Mouse (Mus musculus) bone marrow macrophage, adult 2 months (primary cell): ENCODE measurements at regions not wholly inside any gene's neighbourhood (a gene's known extent, or its start where the extent isn't known, plus 50 kb on each side); places are given as distances from the start of the nearest gene placed in this dataset.

Source experiments
- H3K27ac ChIP-seq: 2 replicates; pipeline ENCODE4 v1.5.1; 2012; ENCODE audit warnings: low read depth, low read length; ENCODE audit not compliant: insufficient read depth
- H3K4me1 ChIP-seq: 2 replicates; pipeline ENCODE4 v1.6.1; 2012; ENCODE audit warnings: low read length; ENCODE audit not compliant: control insufficient read depth, insufficient read depth
- H3K4me3 ChIP-seq: 2 replicates; pipeline ENCODE4 v1.5.1; 2012; ENCODE audit warnings: mild to moderate bottlenecking, low read length, moderate library complexity; ENCODE audit not compliant: insufficient read depth
- CTCF ChIP-seq: IDR thresholded peaks from 2 replicates; pipeline ENCODE4 v1.5.1; 2012; ENCODE audit warnings: low read depth, mild to moderate bottlenecking, low read length, moderate library complexity
- POLR2A ChIP-seq: IDR thresholded peaks from 2 replicates; pipeline ENCODE4 v1.6.1; 2012; ENCODE audit warnings: mild to moderate bottlenecking, low read depth, low read length, borderline replicate concordance

DNA sequence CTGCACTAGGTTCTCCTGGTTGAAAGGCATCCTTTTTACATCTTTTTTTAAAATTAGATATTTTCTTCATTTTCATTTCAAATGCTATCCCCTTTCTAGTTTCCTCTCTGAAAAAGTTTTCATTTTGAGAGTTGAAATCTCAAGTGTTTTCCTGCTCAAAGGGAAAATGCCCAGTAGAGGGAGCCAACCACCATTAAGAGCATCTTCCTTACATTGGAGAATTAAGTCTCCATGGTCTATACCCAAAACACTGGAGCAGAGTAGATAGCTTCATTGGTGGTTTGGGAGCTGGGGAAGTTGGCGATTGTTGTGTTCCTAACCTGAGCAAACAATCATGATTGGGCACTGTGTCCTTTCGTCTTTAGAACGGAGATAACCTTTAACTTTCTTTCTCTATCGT, 483.8 kb upstream of the Tnc start:
- H3K27ac ChIP-seq, result no peak overlapping the region
- TF ChIP-seq CTCF (no peak), POLR2A (no peak)
- no peak overlapping the region for H3K4me3 ChIP-seq
- no peaks in the 10 kb centered on the region for H3K4me1 ChIP-seq

DNA sequence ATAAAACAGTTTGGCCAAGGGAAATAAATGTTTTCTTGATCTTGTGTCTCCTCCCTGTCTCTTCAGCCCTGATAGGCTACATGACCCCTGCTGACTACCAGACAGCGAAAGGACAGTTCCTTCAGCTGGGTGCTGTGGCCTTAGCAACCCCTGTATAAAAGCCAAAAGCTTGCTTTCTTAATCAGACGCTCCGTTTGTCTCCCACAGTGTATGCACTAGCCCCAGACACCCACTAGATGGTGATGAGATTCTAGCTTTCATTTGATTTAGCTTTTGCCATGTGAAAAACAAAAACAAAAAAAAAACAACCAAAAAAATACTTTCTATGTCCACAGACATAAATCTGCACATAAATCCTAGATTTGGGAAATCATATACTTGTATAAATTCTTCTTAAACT, 486.2 kb upstream of the Tnc start:
- no peak for TF ChIP-seq POLR2A
- H3K27ac ChIP-seq, result no peak overlapping the region

DNA sequence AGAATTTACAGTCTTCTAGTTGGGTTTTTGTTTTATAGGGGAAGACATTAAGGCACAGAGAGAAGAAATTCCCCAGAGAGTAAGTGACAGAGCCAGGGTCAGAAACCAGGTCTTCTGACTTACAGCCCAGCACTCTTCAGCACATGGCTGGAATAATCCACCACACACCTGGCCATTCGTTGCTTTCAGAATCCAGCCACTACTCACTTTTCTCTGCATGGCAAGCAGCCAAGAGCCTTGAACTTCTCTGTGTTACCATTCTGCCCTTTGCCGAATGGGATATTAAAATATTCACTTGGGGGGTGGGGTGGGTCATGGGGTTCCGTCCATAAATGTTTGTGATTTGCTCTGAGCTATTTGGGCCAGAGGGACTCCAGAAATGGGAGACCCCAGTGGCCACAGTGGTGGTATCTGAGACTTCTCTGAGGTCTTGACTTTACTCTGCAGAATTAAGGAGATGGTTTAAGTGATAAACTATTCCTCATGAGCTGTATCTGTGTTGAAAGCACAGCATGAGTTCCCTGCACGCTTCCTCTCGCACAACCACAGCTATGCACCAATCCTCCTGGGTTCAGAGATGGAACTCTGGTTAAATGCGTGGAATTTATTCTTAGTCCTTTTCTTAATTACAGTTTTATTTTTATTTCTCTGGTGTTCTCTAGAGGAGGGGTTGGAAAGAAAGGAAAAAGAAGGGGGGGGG, 488.9 kb upstream of the Tnc start:
- H3K27ac ChIP-seq, result no peak overlapping the region
- H3K4me1 ChIP-seq, result no peaks in the 10 kb centered on the region
- TF ChIP-seq CTCF, result no peak
- TF ChIP-seq POLR2A, result no peak
- H3K4me3 ChIP-seq, result no peak overlapping the region

More for the DNA sequence above, 486.2 kb upstream of the Tnc start:
- Histone ChIP-seq H3K4me3 (no peak overlapping the region), H3K4me1 (no peaks in the 10 kb centered on the region)

DNA sequence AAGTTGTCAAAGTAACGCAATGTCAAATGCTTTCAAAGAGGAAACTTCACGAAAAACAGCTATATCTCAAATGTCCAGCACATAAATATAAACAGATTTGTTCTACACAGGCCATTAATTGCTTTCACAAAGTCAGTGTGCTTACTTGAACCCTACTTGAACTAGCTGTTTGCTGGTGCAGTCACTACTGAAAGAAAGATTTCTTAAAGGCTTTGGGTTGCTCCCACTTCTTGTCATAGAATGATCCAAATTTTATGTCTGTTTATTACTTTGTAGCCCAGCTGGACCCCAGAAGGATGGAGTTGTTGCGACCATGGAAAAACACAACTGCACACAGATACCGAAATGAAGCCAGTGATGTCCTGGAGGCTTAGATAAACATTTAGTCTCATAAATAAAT, 491.2 kb upstream of the Tnc start:
- no peak for TF ChIP-seq POLR2A
- no peak for TF ChIP-seq CTCF
- Histone ChIP-seq H3K4me1 (no peaks in the 10 kb centered on the region), H3K27ac (no peak overlapping the region), H3K4me3 (no peak overlapping the region)

DNA sequence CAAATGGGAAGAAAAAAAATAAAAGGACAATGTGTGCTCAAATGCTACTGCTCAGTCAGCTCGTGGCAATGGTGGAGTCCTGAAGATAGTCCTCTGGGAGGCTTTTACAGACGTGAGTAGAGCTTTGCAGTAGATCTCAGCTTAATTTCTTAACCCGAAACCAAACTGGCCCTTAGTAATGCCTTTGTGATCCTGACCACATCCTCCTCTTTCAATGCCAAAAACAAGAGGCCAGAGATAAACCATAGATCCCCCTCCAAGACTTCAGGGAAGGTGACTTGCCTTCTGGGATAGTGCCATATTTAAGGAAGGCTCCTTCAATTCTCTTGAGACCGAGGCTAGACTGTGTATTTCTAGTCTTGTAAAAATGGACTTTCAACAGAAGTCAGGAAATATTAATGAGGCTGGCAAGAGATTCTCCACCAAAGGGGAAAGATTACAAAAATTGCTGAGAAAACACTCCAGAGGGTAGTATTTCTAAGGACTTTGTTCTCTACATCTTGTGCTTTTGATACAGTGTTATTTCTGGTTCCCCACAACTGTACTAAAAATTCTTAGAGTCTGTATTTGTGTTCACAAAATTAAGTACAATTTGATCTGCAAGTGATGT, 497.9 kb upstream of the Tnc start:
- Histone ChIP-seq H3K27ac (no peak overlapping the region), H3K4me3 (no peak overlapping the region), H3K4me1 (no peaks in the 10 kb centered on the region)
- TF ChIP-seq POLR2A, result no peak
- no peak for TF ChIP-seq CTCF

DNA sequence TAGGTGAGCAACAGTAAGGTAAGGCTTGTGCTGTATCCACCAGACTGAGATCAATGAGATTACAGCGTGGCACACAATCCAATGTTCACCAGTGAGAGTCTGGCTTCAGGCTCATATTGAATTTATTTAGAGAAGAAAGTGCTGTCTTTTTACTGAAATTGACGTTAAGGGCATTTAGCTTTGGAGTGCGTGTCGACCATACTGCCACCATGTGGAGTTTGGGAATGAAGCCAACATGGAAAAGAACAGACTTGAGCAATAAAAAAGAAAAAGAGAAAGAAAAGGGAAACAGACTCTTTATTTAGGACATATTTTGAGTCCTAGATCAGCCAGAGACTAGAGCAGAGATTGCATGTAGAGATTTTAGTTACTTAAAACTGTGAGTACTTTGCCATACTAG, 499.6 kb upstream of the Tnc start:
- TF ChIP-seq POLR2A, result no peak
- TF ChIP-seq CTCF, result no peak
- no peak overlapping the region for H3K27ac ChIP-seq
- no peak overlapping the region for H3K4me3 ChIP-seq
- H3K4me1 ChIP-seq, result no peaks in the 10 kb centered on the region

DNA sequence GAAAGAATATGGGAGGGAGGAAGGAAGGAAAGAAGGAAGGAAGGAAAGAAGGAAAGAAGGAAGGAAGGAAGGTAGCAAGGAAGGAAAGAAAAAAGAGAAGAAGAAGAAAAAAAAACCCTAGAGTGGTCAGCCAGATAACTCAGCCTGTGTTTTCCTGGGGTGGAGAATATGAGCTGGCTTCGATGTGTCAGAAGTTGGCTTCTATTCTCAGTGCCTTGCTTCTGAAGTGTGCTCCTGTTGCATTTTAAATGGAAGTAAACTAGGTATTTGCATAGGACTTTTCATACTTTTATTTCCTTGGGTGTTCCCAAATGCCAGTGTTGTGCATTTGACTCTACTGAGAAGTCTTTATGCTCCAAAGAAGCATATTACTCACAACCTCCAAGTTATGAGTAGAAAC, 515.7 kb upstream of the Tnc start:
- Histone ChIP-seq H3K4me1 (no peaks in the 10 kb centered on the region), H3K27ac (no peak overlapping the region), H3K4me3 (no peak overlapping the region)
- no peak for TF ChIP-seq POLR2A

DNA sequence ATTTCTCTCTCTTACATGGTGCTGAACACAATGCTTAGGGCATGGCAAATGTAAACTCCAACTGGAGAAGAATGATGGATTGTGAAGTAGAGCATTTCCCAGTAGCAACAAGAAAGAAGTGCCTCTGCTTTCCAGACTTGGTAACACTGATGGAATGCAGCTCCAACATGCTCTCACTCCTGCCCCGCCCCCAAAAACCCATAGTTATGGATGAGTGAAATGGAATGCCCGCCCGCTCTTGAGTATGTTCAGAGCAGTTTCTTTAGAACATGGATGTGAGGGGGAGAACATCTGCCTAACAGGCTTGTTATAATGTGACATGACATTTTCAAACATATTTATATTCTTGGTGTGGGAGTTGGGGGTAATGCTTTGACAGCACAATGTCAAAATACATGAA, 517.2 kb upstream of the Tnc start:
- TF ChIP-seq POLR2A, result no peak
- TF ChIP-seq CTCF, result no peak
- Histone ChIP-seq H3K4me3 (no peak overlapping the region), H3K4me1 (no peaks in the 10 kb centered on the region), H3K27ac (no peak overlapping the region)

DNA sequence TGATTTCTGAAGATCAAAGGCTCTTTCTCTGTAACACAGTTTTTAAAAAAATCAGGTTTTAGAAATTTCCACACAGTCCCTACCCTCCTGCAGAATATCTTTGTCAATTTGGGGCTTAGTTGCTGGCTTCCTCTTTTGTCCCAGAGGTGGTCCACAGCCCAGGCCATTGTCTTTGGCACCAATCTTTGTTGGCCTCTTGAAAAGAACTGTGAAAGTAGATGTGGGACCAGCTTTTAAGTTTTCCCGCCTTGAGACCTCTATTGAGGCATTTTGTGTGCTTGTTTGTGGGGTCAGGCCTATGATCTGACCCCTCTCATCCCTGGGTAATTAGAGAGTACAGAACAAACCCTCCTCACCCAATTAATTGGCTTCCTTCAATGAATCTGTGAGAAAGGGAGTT, 523.9 kb upstream of the Tnc start:
- Histone ChIP-seq H3K4me1 (no peaks in the 10 kb centered on the region), H3K4me3 (no peak overlapping the region), H3K27ac (no peak overlapping the region)
- TF ChIP-seq POLR2A (no peak), CTCF (no peak)

DNA sequence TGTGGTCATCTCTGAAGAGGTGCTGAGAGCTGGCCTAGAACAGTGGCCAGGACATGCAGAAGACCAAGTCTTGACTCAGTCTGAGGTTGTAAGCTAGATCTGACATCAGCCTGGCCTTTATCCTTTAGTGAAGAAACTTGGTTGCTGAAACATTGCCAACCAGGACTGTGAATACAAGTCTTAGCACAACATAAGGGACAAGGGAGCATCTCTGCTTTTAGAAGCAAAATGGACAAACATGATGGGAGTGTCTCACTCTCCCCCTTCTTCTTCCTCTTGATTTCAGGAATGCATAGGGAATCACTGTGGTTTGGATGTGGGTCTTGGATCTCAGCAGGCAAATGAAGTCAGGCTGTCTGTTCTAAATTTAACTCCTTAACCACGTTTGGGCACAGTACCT, 529.1 kb upstream of the Tnc start:
- Histone ChIP-seq H3K27ac (no peak overlapping the region), H3K4me1 (no peaks in the 10 kb centered on the region), H3K4me3 (no peak overlapping the region)
- no peak for TF ChIP-seq CTCF
- no peak for TF ChIP-seq POLR2A
